Mouse (Mus musculus) C2C12 (cell line): ENCODE data around the gene Kctd2.

Experiments used
- CEBPB ChIP-seq: IDR thresholded peaks from one replicate; pipeline ENCODE4 v1.6.1; 2011; ENCODE audit warnings: low read depth, mild to moderate bottlenecking, control low read depth, moderate library complexity
- CTCF ChIP-seq: IDR thresholded peaks from one replicate; pipeline ENCODE4 v1.5.1; 2011; ENCODE audit not compliant: control insufficient read depth, insufficient read depth, insufficient read length
- FOSL1 ChIP-seq: IDR thresholded peaks from one replicate; pipeline ENCODE4 v1.8.0; 2011; ENCODE audit warnings: mild to moderate bottlenecking, low read length; ENCODE audit not compliant: poor library complexity, insufficient read depth, severe bottlenecking
- MAX ChIP-seq: IDR thresholded peaks from one replicate; pipeline ENCODE4 v1.6.1; 2011; ENCODE audit warnings: mild to moderate bottlenecking, control low read depth
- MYOD1 ChIP-seq: IDR thresholded peaks from one replicate; pipeline ENCODE4 v1.6.1; 2011; ENCODE audit warnings: low read depth; ENCODE audit not compliant: control insufficient read depth, insufficient read length
- USF1 ChIP-seq: IDR thresholded peaks from one replicate; pipeline ENCODE4 v1.6.1; 2011; ENCODE audit warnings: low read depth, mild to moderate bottlenecking, control low read depth, moderate library complexity

GRCm38 (mm10) chr11:115463397-115463796 is 43.5 kb downstream of the Kctd2 start:
- TF ChIP-seq CTCF (no peak), USF1 (no peak), MAX (no peak), MYOD1 (no peak), CEBPB (no peak), FOSL1 (no peak)
